Mouse (Mus musculus) hematopoietic stem cell, adult 5-6 weeks (primary cell): ENCODE data around the gene Pmel. TPM values are rescaled to one million over a fixed set of nuclear protein-coding genes. Genes with fewer than 3 reads are reported as not detected.

Experiments used
- ATAC-seq, 2 experiments: fragments of 125-278 bp in 1 of 2; replicated peaks in 1 of 2; 2 replicates each; pipeline ENCODE4 v1.8.0; 2016 to 2017; ENCODE audit warnings: inconsistent platforms in 2 of 2, mild to moderate bottlenecking in 2 of 2, moderate number of reproducible peaks in 2 of 2, low read depth in 1 of 2, moderate TSS enrichment in 1 of 2; ENCODE audit not compliant: low FRiP score in 2 of 2, poor library complexity in 2 of 2, severe bottlenecking in 2 of 2, insufficient read depth in 1 of 2, low TSS enrichment in 1 of 2
- total RNA-seq: library from RNA; stranded (forward); fragments of 172-1452, 232-1000 nt; gene quantifications from 2 replicates; pipeline ENCODE4 v1.2.3, GENCODE M21; 2017

The Pmel gene
- total RNA-seq, 1 experiment from 2014 or later, result 1.2 TPM

GRCm38 (mm10) chr10:128743791-128744191 is 39.8 kb downstream of the Pmel start:
- peak in 1 of 2 experiments; percentile 27; a peak in 3 of 4 replicates for ATAC-seq

GRCm38 (mm10) chr10:128744211-128744610 is 40.2 kb downstream of the Pmel start:
- no peak for ATAC-seq

- peak in 1 of 2 experiments; percentile 9; a peak in 1 of 4 replicates for ATAC-seq
Measured at GRCm38 (mm10) chr10:128744680-128745601, 40.9 kb downstream of the Pmel start, which contains the start of gene Dgka. Gene Dgka, minus strand, starts transcription at chr10:128744855.

GRCm38 (mm10) chr10:128745946-128746613 is 42.1 kb downstream of the Pmel start:
- no peak for ATAC-seq

- peak in 1 of 2 experiments; percentile 2; a peak in 1 of 4 replicates for ATAC-seq
Measured at GRCm38 (mm10) chr10:128746972-128747645, 43.1 kb downstream of the Pmel start.

GRCm38 (mm10) chr10:128747646-128748251 is 43.8 kb downstream of the Pmel start, which contains the start of gene Pym1:
Gene Pym1, plus strand, starts transcription at chr10:128747889.
- ATAC-seq, result peak; percentile 51 to 60

- ATAC-seq, result peak; percentile 72
Measured at GRCm38 (mm10) chr10:128748252-128748864, 44.4 kb downstream of the Pmel start.

Other genes with a start within 250 kb of the Pmel start
- gene Smarcc2, start 244.9 kb upstream of the Pmel start, total RNA-seq, result 83.2 and 92.7 TPM in 2 replicates
- gene Myl6, start 210.1 kb upstream of the Pmel start, total RNA-seq, result 988 and 1,295 TPM in 2 replicates
- gene Myl6b, start 205.5 kb upstream of the Pmel start, total RNA-seq, result 1.3 and 3.9 TPM in 2 replicates
- gene Esyt1, start 178.3 kb upstream of the Pmel start, total RNA-seq, result 70.7 and 75.9 TPM in 2 replicates
- gene Zc3h10, start 156.4 kb upstream of the Pmel start, total RNA-seq, result 13.9 and 16.3 TPM in 2 replicates
- 2,366 and 3,073 TPM in 2 replicates for gene Rpl41, start 154.9 kb upstream of the Pmel start, total RNA-seq
- gene Pa2g4, start 138.2 kb upstream of the Pmel start, total RNA-seq, result 225 and 337 TPM in 2 replicates
- gene Erbb3, start 114.5 kb upstream of the Pmel start, total RNA-seq, result 0.99 and 1.8 TPM in 2 replicates
- gene Rps26, start 77.4 kb upstream of the Pmel start, total RNA-seq, result 1,013 and 1,172 TPM in 2 replicates
- 0.06 and 0.50 TPM in 2 replicates for gene Ikzf4, start 58.2 kb upstream of the Pmel start, total RNA-seq
- 7.7 and 8.0 TPM in 2 replicates for gene Suox, start 30.1 kb upstream of the Pmel start, total RNA-seq
- 36.4 and 51.5 TPM in 2 replicates for gene Rab5b, start 7.9 kb upstream of the Pmel start, total RNA-seq
- gene Cdk2, start 836 bp downstream of the Pmel start, total RNA-seq, result 72.5 and 89.6 TPM in 2 replicates
- 15.4 and 17.8 TPM in 2 replicates for gene Dgka, start 40.7 kb downstream of the Pmel start, total RNA-seq
- 29.2 and 57.2 TPM in 2 replicates for gene Pym1, start 43.7 kb downstream of the Pmel start, total RNA-seq
- 1.0 TPM in 1 of 2 replicates, not detected in the other for gene Mmp19, start 86.7 kb downstream of the Pmel start, total RNA-seq
- gene Dnajc14, start 99.9 kb downstream of the Pmel start, total RNA-seq, result 34.6 and 48.0 TPM in 2 replicates
- 4.9 and 6.8 TPM in 2 replicates for gene Tmem198b, start 100.2 kb downstream of the Pmel start, total RNA-seq
- gene Sarnp, start 113.1 kb downstream of the Pmel start, total RNA-seq, result 200 and 239 TPM in 2 replicates
- 61.1 and 74.1 TPM in 2 replicates for gene Ormdl2, start 117.5 kb downstream of the Pmel start, total RNA-seq
- 1.8 and 2.7 TPM in 2 replicates for gene Gdf11, start 187.5 kb downstream of the Pmel start, total RNA-seq
- gene Cd63, start 196.8 kb downstream of the Pmel start, total RNA-seq, result 54.5 and 113 TPM in 2 replicates
- gene Rdh5, start 218.7 kb downstream of the Pmel start, total RNA-seq, result 1.3 and 5.1 TPM in 2 replicates
- 52.2 and 102 TPM in 2 replicates for gene Bloc1s1, start 219.8 kb downstream of the Pmel start, total RNA-seq
- gene Itga7, start 229.6 kb downstream of the Pmel start, total RNA-seq, result not detected in 2 replicates